8 mouse cellular contexts compared by ENCODE assay signal in genomic region chr6:83101688-83102556, GRCm38 (mm10). TPM values are rescaled to one million over a fixed set of nuclear protein-coding genes. Genes with fewer than 3 reads are reported as not detected.
DNase-seq lines count a peak whose midpoint lies in the region; ATAC-seq and TF ChIP-seq lines count a peak whose summit lies in the region.

No protein-coding gene starts in this region.

- TF ChIP-seq CTCF in cortical plate, adult 2 months (IDR thresholded peaks at IDR 0.05; ENCODE audit: extremely low read depth, insufficient read depth, low read length): no peak
- TF ChIP-seq CTCF in liver, embryonic 14.5 days (IDR thresholded peaks at IDR 0.05; ENCODE audit: low read depth): peak; percentile 59
- TF ChIP-seq CTCF in stomach, postnatal 0 days (IDR thresholded peaks at IDR 0.05; ENCODE audit: low read depth): peak; percentile 73

- no peak for TF ChIP-seq EP300 in liver, embryonic 14.5 days (IDR thresholded peaks at IDR 0.05; ENCODE audit: low read depth)
- no peak for TF ChIP-seq EP300 in stomach, postnatal 0 days (optimal IDR thresholded peaks at IDR 0.05)

- H3K4me3 ChIP-seq in cortical plate, adult 2 months (ENCODE audit: insufficient read depth, low read length): peak overlapping the region; percentile 53
- peak overlapping the region; percentile 63 to 81 for H3K4me3 ChIP-seq in liver, embryonic 14.5 days (ENCODE audit: insufficient read depth in 1 of 2, low read depth in 2 of 2, low read length in 2 of 2)
- H3K4me3 ChIP-seq in stomach, postnatal 0 days (ENCODE audit: low read depth, low read length): peak overlapping the region; percentile 68

- H3K27ac ChIP-seq in cortical plate, adult 2 months (ENCODE audit: insufficient read depth, low read length): peak overlapping the region; percentile 8
- H3K27ac ChIP-seq in liver, embryonic 14.5 days: peak overlapping the region; percentile 60
- H3K27ac ChIP-seq in stomach, postnatal 0 days (replicated peaks): peak overlapping the region; percentile 83

- H3K4me2 ChIP-seq in liver, embryonic 14.5 days (ENCODE audit: low read depth): peak overlapping the region; percentile 93
- H3K4me2 ChIP-seq in stomach, postnatal 0 days (replicated peaks; ENCODE audit: low read depth): peak overlapping the region; percentile 99

- under 1% methylated on average over 74 of the region's 74 CpGs for WGBS in liver, embryonic 14.5 days (ENCODE audit: insufficient replicate concordance)
- WGBS in stomach, postnatal 0 days: under 1% methylated on average over 67 of the region's 74 CpGs

- H3K4me1 ChIP-seq in cortical plate, adult 2 months (ENCODE audit: control insufficient read depth, insufficient read depth, low read length): peaks cover 4% of the 10 kb centered on the region
- H3K4me1 ChIP-seq in liver, embryonic 14.5 days (replicated peaks; ENCODE audit: control insufficient read depth in 2 of 2, insufficient read depth in 2 of 2, low read length in 1 of 2): peaks cover 8% of the 10 kb centered on the region in 2 experiments
- peaks cover 5% of the 10 kb centered on the region; the same call in 1 of the 2 replicates for H3K4me1 ChIP-seq in stomach, postnatal 0 days (replicated peaks; ENCODE audit: control insufficient read depth, insufficient read depth)

- H3K9ac ChIP-seq in liver, embryonic 14.5 days (replicated peaks): peak overlapping the region; percentile 86
- peak overlapping the region; percentile 73 for H3K9ac ChIP-seq in stomach, postnatal 0 days (ENCODE audit: low read length)

- DNase-seq in 3134 (ENCODE audit: extremely low read depth, insufficient read length, low spot score) (peak; percentile 85), MN1 (ENCODE audit: low spot score) (peak; percentile 63)
- DNase-seq in heart, adult 18-20 months: peak; percentile 65 to 68
- peak; percentile 58 for DNase-seq in kidney, adult 11 months
- peak in 2 of 3 experiments; percentile 55 to 62 for DNase-seq in liver, embryonic 14.5 days (ENCODE audit: low read depth in 3 of 3, low spot score in 3 of 3)
- DNase-seq in natural killer cell, adult 2 months (ENCODE audit: low spot score in 2 of 2): peak; percentile 34 to 58
- peak; percentile 75 for DNase-seq in stomach, postnatal 0 days (ENCODE audit: low spot score)

- no peaks in the 10 kb centered on the region for H3K36me3 ChIP-seq in liver, embryonic 14.5 days (replicated peaks; ENCODE audit: control insufficient read depth, insufficient read depth, low read depth)
- no peaks in the 10 kb centered on the region for H3K36me3 ChIP-seq in stomach, postnatal 0 days (ENCODE audit: control insufficient read depth, insufficient read depth, low read length)

- 0 out of 2 replicates have a peak, but pooled peaks have one; percentile 19 for TF ChIP-seq POLR2A in cortical plate, adult 2 months (IDR thresholded peaks at IDR 0.05; ENCODE audit: extremely low read depth, insufficient read depth, low read length)

- no peaks in the 10 kb centered on the region for H3K27me3 ChIP-seq in liver, embryonic 14.5 days (ENCODE audit: control insufficient read depth, insufficient read depth, low read length)
- no peaks in the 10 kb centered on the region for H3K27me3 ChIP-seq in stomach, postnatal 0 days (ENCODE audit: control insufficient read depth, insufficient read depth, low read length)

- H3K9me3 ChIP-seq in liver, embryonic 14.5 days (ENCODE audit: control insufficient read depth, low read length): no peaks in the 10 kb centered on the region
- H3K9me3 ChIP-seq in stomach, postnatal 0 days (ENCODE audit: control insufficient read depth, low read length): no peaks in the 10 kb centered on the region

- peak; percentile 80 for ATAC-seq in liver, embryonic 14.5 days (ENCODE audit: insufficient read depth)
- peak; percentile 87 for ATAC-seq in stomach, postnatal 0 days (ENCODE audit: low FRiP score, low TSS enrichment)

RNA-seq across cellular contexts. Expression of gene Gm42688, which starts 0.5 kb away (rescaled TPM):
- polyA plus RNA-seq in cortical plate, adult 2 months (2012; rRNA removed): 7.8 and 9.7 TPM in 2 replicates
- total RNA-seq in heart, adult 18-20 months (2021): 1 to 10 TPM in 1 of 2 experiments, under 1 TPM in 1; 0.89 to 1.2 TPM
- 2.2 and 2.4 TPM in 2 replicates for polyA plus RNA-seq in liver, embryonic 14.5 days (2012; rRNA removed)
- 0.76 and 0.86 TPM in 2 replicates for polyA plus RNA-seq in liver, embryonic 14.5 days (2014; fragmentation: Nextera tagmentation; extraction: Ambion mirVana)
- polyA plus RNA-seq in stomach, postnatal 0 days (2015; fragmentation: Nextera tagmentation; extraction: Ambion mirVana): 1.1 and 1.3 TPM in 2 replicates

RNA-seq across cellular contexts. Expression of gene Ccdc142, which starts 0.5 kb away (rescaled TPM):
- 8.1 and 9.7 TPM in 2 replicates for polyA plus RNA-seq in cortical plate, adult 2 months (2012; rRNA removed)
- 1 to 10 TPM; 1.3 to 1.5 TPM for total RNA-seq in heart, adult 18-20 months (2021)
- polyA plus RNA-seq in liver, embryonic 14.5 days (2012; rRNA removed): 1.0 and 1.1 TPM in 2 replicates
- 0.23 and 0.39 TPM in 2 replicates for polyA plus RNA-seq in liver, embryonic 14.5 days (2014; fragmentation: Nextera tagmentation; extraction: Ambion mirVana)
- polyA plus RNA-seq in stomach, postnatal 0 days (2015; fragmentation: Nextera tagmentation; extraction: Ambion mirVana): 1.1 and 1.4 TPM in 2 replicates

RNA-seq across cellular contexts. Expression of gene Mrpl53, which starts 6.9 kb away (rescaled TPM):
- polyA plus RNA-seq in cortical plate, adult 2 months (2012; rRNA removed): 95.3 and 98.0 TPM in 2 replicates
- total RNA-seq in heart, adult 18-20 months (2021): 100 to 1,000 TPM; 124 to 135 TPM
- 41.1 and 56.6 TPM in 2 replicates for polyA plus RNA-seq in liver, embryonic 14.5 days (2012; rRNA removed)
- 87.1 and 87.4 TPM in 2 replicates for polyA plus RNA-seq in liver, embryonic 14.5 days (2014; fragmentation: Nextera tagmentation; extraction: Ambion mirVana)
- 108 and 117 TPM in 2 replicates for polyA plus RNA-seq in stomach, postnatal 0 days (2015; fragmentation: Nextera tagmentation; extraction: Ambion mirVana)

RNA-seq across cellular contexts. Expression of gene Mogs, which starts 13.4 kb away (rescaled TPM):
- 31.4 and 32.6 TPM in 2 replicates for polyA plus RNA-seq in cortical plate, adult 2 months (2012; rRNA removed)
- 10 to 100 TPM in 1 of 2 experiments, 1 to 10 TPM in 1; 9.3 to 10.3 TPM for total RNA-seq in heart, adult 18-20 months (2021)
- 33.9 and 36.9 TPM in 2 replicates for polyA plus RNA-seq in liver, embryonic 14.5 days (2012; rRNA removed)
- 28.2 and 32.4 TPM in 2 replicates for polyA plus RNA-seq in liver, embryonic 14.5 days (2014; fragmentation: Nextera tagmentation; extraction: Ambion mirVana)
- 23.2 and 24.4 TPM in 2 replicates for polyA plus RNA-seq in stomach, postnatal 0 days (2015; fragmentation: Nextera tagmentation; extraction: Ambion mirVana)

RNA-seq across cellular contexts. Expression of gene Lbx2, which starts 15.8 kb away (rescaled TPM):
- polyA plus RNA-seq in cortical plate, adult 2 months (2012; rRNA removed): 0.40 and 0.42 TPM in 2 replicates
- 1 to 10 TPM; 1.3 to 1.5 TPM for total RNA-seq in heart, adult 18-20 months (2021)
- 0.27 and 0.46 TPM in 2 replicates for polyA plus RNA-seq in liver, embryonic 14.5 days (2012; rRNA removed)
- polyA plus RNA-seq in liver, embryonic 14.5 days (2014; fragmentation: Nextera tagmentation; extraction: Ambion mirVana): 0.35 TPM in 1 of 2 replicates, not detected in the other
- 0.53 and 0.56 TPM in 2 replicates for polyA plus RNA-seq in stomach, postnatal 0 days (2015; fragmentation: Nextera tagmentation; extraction: Ambion mirVana)

Comparison
In these comparisons a context has a peak if more than half of its experiments do, and no peak if none do; other contexts are left out.
1. Peak in every context shown above with its lines: DNase-seq, ATAC-seq, H3K4me3 ChIP-seq and H3K27ac ChIP-seq.
2. H3K27ac ChIP-seq: peak in every context shown above with its lines; median percentile 83 in stomach, postnatal 0 days; 60 in liver, embryonic 14.5 days; 8 in cortical plate, adult 2 months.